Mouse (Mus musculus) heart, postnatal 0 days (tissue): ENCODE measurements around the gene Gm36028. TPM values are rescaled to one million over a fixed set of nuclear protein-coding genes. Genes with fewer than 3 reads are reported as not detected.

Experiments
- ATAC-seq: fragments of 200-750 bp; cut with Nextera tagmentation; 2 replicates; pipeline ENCODE4 v1.8.0; 2017; ENCODE audit warnings: low read depth, moderate number of reproducible peaks, moderate library complexity; ENCODE audit not compliant: insufficient read depth
- DNase-seq: peaks from one replicate; pipeline ENCODE4 v3.0.0-alpha.2; 2016; ENCODE audit warnings: low spot score
- H3K27ac ChIP-seq: fragments of 300-500 bp; sonication (generic); 2 replicates; pipeline ENCODE4 v1.5.1; 2014; ENCODE audit warnings: low read depth, mild to moderate bottlenecking
- H3K27me3 ChIP-seq: fragments of 300-500 bp; sonication (generic); 2 replicates; pipeline ENCODE4 v1.6.1; 2014; ENCODE audit warnings: low read length, mixed read lengths; ENCODE audit not compliant: control insufficient read depth, insufficient read depth
- H3K36me3 ChIP-seq: fragments of 300-500 bp; sonication (generic); replicated peaks from 2 replicates; pipeline ENCODE4 v1.6.1; 2014; ENCODE audit warnings: low read length, mixed read lengths; ENCODE audit not compliant: control insufficient read depth, insufficient read depth
- H3K4me1 ChIP-seq: fragments of 300-500 bp; sonication (generic); 2 replicates; pipeline ENCODE4 v1.6.1; 2014; ENCODE audit warnings: antibody characterized with exemption; ENCODE audit not compliant: control insufficient read depth, insufficient read depth
- H3K4me2 ChIP-seq: fragments of 300-500 bp; sonication (generic); 2 replicates; pipeline ENCODE4 v1.6.1; 2014; ENCODE audit warnings: low read depth, mild to moderate bottlenecking, low read length, moderate library complexity
- H3K4me3 ChIP-seq: fragments of 300-500 bp; sonication (generic); 2 replicates; pipeline ENCODE4 v1.5.1; 2014; ENCODE audit warnings: low read depth, low read length
- H3K9ac ChIP-seq: fragments of 300-500 bp; sonication (generic); replicated peaks from 2 replicates; pipeline ENCODE4 v1.6.1; 2014; ENCODE audit warnings: low read depth, low read length, mixed read lengths
- H3K9me3 ChIP-seq: fragments of 300-500 bp; sonication (generic); replicated peaks from 2 replicates; pipeline ENCODE4 v1.6.1; 2016; ENCODE audit warnings: low read length; ENCODE audit not compliant: control insufficient read depth
- CTCF ChIP-seq: IDR thresholded peaks from 2 replicates; pipeline ENCODE4 v1.5.1; 2016; ENCODE audit warnings: antibody characterized with exemption, control low read depth, low read depth
- EP300 ChIP-seq: IDR thresholded peaks from 2 replicates; pipeline ENCODE4 v1.6.1; 2016; ENCODE audit warnings: antibody characterized with exemption, low read depth
- WGBS: fragments of 180-500 bp; shearing (Covaris S2); extraction: QIAGEN DNeasy Blood & Tissue Kit; methylation state at CpG from one replicate; pipeline ENCODE4 v1.1.7; 2014; 5-methylcytosine and 5-hydroxymethylcytosine counted together
- polyA plus RNA-seq: library from polyadenylated mRNA; unstranded; fragments of >200 nt; fragmentation: Nextera tagmentation; extraction: Ambion mirVana; gene quantifications from 2 replicates; pipeline ENCODE4 v1.2.1, GENCODE M21; 2015
- total RNA-seq: library from RNA; depleted of rRNA; stranded (reverse); fragments of >200 nt; gene quantifications from 2 replicates; pipeline ENCODE4 v1.2.3, GENCODE M21; 2014; ENCODE audit warnings: low replicate concordance

Gm36028 gene
- total and polyA plus RNA-seq, 2 experiments from 2014 or later, result 3.7 to 4.2 TPM

- peak overlapping the region; percentile 91 for H3K9ac ChIP-seq
- H3K4me3 ChIP-seq, result peak overlapping the region; percentile 81
- H3K27me3 ChIP-seq, result no peaks in the 10 kb centered on the region
- under 1% methylated on average over 81 of the region's 87 CpGs for WGBS
- DNase-seq (no peak), ATAC-seq (peak; percentile 49)
- TF ChIP-seq CTCF (no peak), EP300 (no peak)
- peak overlapping the region; percentile 78 for H3K4me2 ChIP-seq
- H3K36me3 ChIP-seq, result no peaks in the 10 kb centered on the region
- H3K4me1 ChIP-seq, result peaks cover 28% of the 10 kb centered on the region
- no peaks in the 10 kb centered on the region for H3K9me3 ChIP-seq
- H3K27ac ChIP-seq, result peak overlapping the region; percentile 95
Observed at GRCm38 (mm10) chr16:37868506-37869469, 7.8 kb upstream of the Gm36028 start.

DNA sequence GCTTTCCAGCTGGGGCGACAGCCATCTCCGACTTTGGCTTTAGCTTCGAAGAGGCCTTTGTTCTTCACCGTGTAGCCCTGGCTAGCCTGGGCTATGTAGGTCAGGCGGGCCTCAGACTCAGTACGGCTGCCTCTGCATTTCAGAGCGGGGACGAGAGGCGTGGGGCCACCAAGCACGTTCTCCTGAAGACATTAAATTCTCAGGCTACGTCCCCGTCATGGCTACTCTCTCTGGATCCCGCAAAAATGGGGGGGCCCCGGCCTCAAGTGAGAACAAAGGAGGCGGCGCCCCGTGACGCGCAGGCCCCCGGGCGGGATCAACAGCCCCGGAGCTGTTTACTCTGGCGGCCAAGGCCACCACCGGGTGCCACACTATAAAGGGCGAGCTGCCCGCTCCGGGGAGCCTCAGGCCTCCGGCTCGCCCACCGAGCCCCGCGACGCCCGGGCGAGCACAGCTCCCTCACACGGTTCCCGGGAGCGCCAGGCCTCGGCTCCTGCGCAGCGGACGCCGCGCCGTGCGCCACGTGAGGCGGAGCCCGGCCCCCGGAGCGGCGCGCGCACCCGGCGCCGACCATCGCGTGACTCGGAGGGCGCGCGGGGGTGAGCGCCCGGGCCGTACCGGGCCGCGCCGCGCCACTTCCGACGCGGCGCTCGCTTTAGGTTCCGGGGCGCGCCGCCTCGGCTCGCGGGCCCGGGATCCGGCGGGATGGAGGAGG lies 7.0 kb upstream of the Gm36028 start, which contains the start of gene Lrrc58:
Lrrc58 (plus strand) TSS at position 599 of the 715 bp plus-strand sequence.
- no peaks in the 10 kb centered on the region for H3K27me3 ChIP-seq
- ATAC-seq, result peak; percentile 92
- H3K27ac ChIP-seq, result peak within 1 kb of the TSS; percentile 95
- TF ChIP-seq EP300 (0 out of 2 replicates have a peak, but pooled peaks have one; percentile 37), CTCF (no peak)
- peak within 1 kb of the TSS; percentile 81 for H3K4me3 ChIP-seq
- peak; percentile 70 for DNase-seq
- H3K4me1 ChIP-seq, result peaks cover 28% of the 10 kb centered on the region
- peak within 1 kb of the TSS; percentile 91 for H3K9ac ChIP-seq
- no peaks in the 10 kb centered on the region for H3K36me3 ChIP-seq
- 2% methylated on average over 75 of the region's 86 CpGs for WGBS
- H3K9me3 ChIP-seq, result no peaks in the 10 kb centered on the region
- peak within 1 kb of the TSS; percentile 78 for H3K4me2 ChIP-seq

DNA sequence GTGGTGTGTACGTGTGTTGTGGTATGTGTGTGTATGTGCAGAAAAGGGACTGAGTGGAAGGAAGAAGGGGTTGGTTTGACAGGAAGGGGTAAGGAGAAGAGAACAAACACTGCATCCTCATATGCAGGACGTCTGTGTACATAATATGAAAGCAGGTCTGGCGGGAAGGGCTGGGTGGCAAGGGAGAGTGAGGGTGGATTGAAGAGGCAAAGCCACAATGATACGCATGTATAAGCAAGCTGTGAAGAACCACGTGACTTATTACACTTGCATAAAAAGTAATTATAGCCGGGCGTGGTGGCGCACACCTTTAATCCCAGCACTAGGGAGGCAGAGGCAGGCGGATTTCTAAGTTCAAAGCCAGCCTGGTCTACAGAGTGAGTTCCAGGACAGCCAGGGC lies 4.9 kb upstream of the Gm36028 start:
- no peak for DNase-seq
- peaks cover 21% of the 10 kb centered on the region for H3K4me1 ChIP-seq
- H3K27ac ChIP-seq, result no peak overlapping the region
- no peak overlapping the region for H3K4me2 ChIP-seq
- H3K36me3 ChIP-seq, result no peaks in the 10 kb centered on the region
- H3K9ac ChIP-seq, result no peak overlapping the region
- no peak for ATAC-seq
- no peak overlapping the region for H3K4me3 ChIP-seq
- WGBS, result 92% methylated on average over 9 of the region's 9 CpGs
- H3K27me3 ChIP-seq, result no peaks in the 10 kb centered on the region
- no peaks in the 10 kb centered on the region for H3K9me3 ChIP-seq
- no peak for TF ChIP-seq CTCF
- no peak for TF ChIP-seq EP300

GRCm38 (mm10) chr16:37863876-37864275 lies 2.9 kb upstream of the Gm36028 start:
- WGBS, result 72% methylated on average over 3 of the region's 3 CpGs
- DNase-seq (no peak), ATAC-seq (no peak)
- Histone ChIP-seq H3K4me3 (no peak overlapping the region), H3K4me2 (no peak overlapping the region), H3K27ac (no peak overlapping the region), H3K36me3 (no peaks in the 10 kb centered on the region), H3K9ac (no peak overlapping the region), H3K9me3 (no peaks in the 10 kb centered on the region), H3K4me1 (peaks cover 21% of the 10 kb centered on the region), H3K27me3 (no peaks in the 10 kb centered on the region)
- TF ChIP-seq CTCF (no peak), EP300 (no peak)

GRCm38 (mm10) chr16:37860213-37860612 lies 733 bp downstream of the Gm36028 start:
- DNase-seq, result no peak
- no peak overlapping the region for H3K4me3 ChIP-seq
- peaks cover 14% of the 10 kb centered on the region for H3K4me1 ChIP-seq
- no peak overlapping the region for H3K4me2 ChIP-seq
- ATAC-seq, result no peak
- TF ChIP-seq EP300, result no peak
- TF ChIP-seq CTCF, result no peak
- H3K27ac ChIP-seq, result no peak overlapping the region
- H3K36me3 ChIP-seq, result no peaks in the 10 kb centered on the region
- no peak overlapping the region for H3K9ac ChIP-seq
- no peaks in the 10 kb centered on the region for H3K9me3 ChIP-seq
- WGBS, result 66% methylated on average over 7 of the region's 7 CpGs
- no peaks in the 10 kb centered on the region for H3K27me3 ChIP-seq
